12 mouse cellular contexts compared by ENCODE assay signal in the genomic region with DNA sequence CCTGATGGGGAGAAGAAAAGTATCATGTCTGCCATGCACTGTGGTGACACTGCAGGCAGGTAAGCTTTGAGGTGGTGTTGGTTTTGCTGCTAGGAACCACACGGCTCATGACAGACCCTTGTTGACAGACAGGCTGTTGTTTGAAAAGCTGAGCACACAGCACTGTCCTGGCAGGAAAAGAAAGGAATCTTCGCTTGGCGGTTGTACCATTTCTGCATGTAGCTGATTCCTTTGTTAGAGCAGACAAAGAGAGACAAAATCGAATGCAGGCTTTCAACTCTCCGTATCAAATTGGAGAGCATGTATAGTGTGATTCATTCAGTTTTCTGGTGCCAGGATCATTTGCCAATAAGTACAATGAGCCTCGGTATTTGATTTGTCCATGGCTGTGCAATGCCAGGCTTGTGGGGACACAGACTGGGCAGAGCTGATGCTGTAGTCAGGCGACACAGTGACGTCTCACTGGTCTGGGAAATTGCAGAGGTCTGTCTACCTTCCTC.
DNase-seq lines count a peak whose midpoint lies in the region; ATAC-seq and TF ChIP-seq lines count a peak whose summit lies in the region.
"Had no signal": no experiment of that assay in that cellular context is flagged by ENCODE, and none has a peak within 500 bp of the region (broad histone marks: within the 10 kb centered on the region; RNA-seq: fewer than 3 reads in every experiment).

No protein-coding gene starts in this region.

- intact Hi-C loops in left cerebral cortex, adult 2 months (cut with DNase I): no loop called here

- H3K4me3 ChIP-seq in layer of hippocampus, adult 2 months: no peak overlapping the region
- H3K4me3 ChIP-seq in hindbrain, embryonic 11.5 days (ENCODE audit: low read depth, low read length): no peak overlapping the region
- H3K4me3 ChIP-seq in midbrain, embryonic 15.5 days: no peak overlapping the region
- H3K4me3 ChIP-seq in left cerebral cortex, adult 2 months: no peak overlapping the region

- WGBS in hindbrain, embryonic 11.5 days: 33% methylated on average over 8 of the region's 8 CpGs
- 10% methylated on average over 8 of the region's 8 CpGs for WGBS in midbrain, embryonic 15.5 days

- H3K9me3 ChIP-seq in hindbrain, embryonic 11.5 days (ENCODE audit: control insufficient read depth, low read length): no peaks in the 10 kb centered on the region
- no peaks in the 10 kb centered on the region for H3K9me3 ChIP-seq in midbrain, embryonic 15.5 days

- H3K27me3 ChIP-seq in hindbrain, embryonic 11.5 days (ENCODE audit: control insufficient read depth, insufficient read depth, low read length): no peaks in the 10 kb centered on the region
- H3K27me3 ChIP-seq in midbrain, embryonic 15.5 days (replicated peaks): no peaks in the 10 kb centered on the region

- no peaks in the 10 kb centered on the region for H3K36me3 ChIP-seq in hindbrain, embryonic 11.5 days (ENCODE audit: control insufficient read depth, insufficient read depth, low read length)
- no peaks in the 10 kb centered on the region for H3K36me3 ChIP-seq in midbrain, embryonic 15.5 days (replicated peaks)

- no peaks in the 10 kb centered on the region; the same call in 1 of the 2 replicates for H3K4me1 ChIP-seq in hindbrain, embryonic 11.5 days (replicated peaks; ENCODE audit: control insufficient read depth, insufficient read depth, low read length)
- peaks cover 11% of the 10 kb centered on the region for H3K4me1 ChIP-seq in midbrain, embryonic 15.5 days

- peak overlapping the region; percentile 15; the same call in 1 of the 2 replicates for H3K9ac ChIP-seq in hindbrain, embryonic 11.5 days (ENCODE audit: low read depth, low read length)
- no peak overlapping the region for H3K9ac ChIP-seq in midbrain, embryonic 15.5 days

- H3K4me2 ChIP-seq in hindbrain, embryonic 11.5 days (replicated peaks; ENCODE audit: low read depth, low read length): no peak overlapping the region
- no peak overlapping the region for H3K4me2 ChIP-seq in midbrain, embryonic 15.5 days

- TF ChIP-seq CTCF in layer of hippocampus, adult 2 months (conservative IDR thresholded peaks at IDR 0.05): no peak
- no peak for TF ChIP-seq CTCF in left cerebral cortex, adult 2 months (IDR thresholded peaks at IDR 0.05)

- peak; percentile 43 for ATAC-seq in hindbrain, embryonic 11.5 days (ENCODE audit: low FRiP score)
- ATAC-seq in midbrain, embryonic 15.5 days (replicated peaks): peak; percentile 91
- ATAC-seq in granulocyte monocyte progenitor cell, adult 5-6 weeks (replicated peaks; ENCODE audit: poor library complexity, severe bottlenecking): no peak
- no peak for ATAC-seq in megakaryocyte-erythroid progenitor cell, adult 5-6 weeks (replicated peaks; ENCODE audit: low FRiP score, low TSS enrichment, poor library complexity, severe bottlenecking)
- ATAC-seq: inflammation-experienced regulatory T-cells, adult 6 months had no signal

- 0 out of 2 replicates have a peak overlapping the region, but pooled peaks have one; percentile 18 for H3K27ac ChIP-seq in layer of hippocampus, adult 2 months
- H3K27ac ChIP-seq in hindbrain, embryonic 11.5 days (ENCODE audit: low read depth, low read length): 0 out of 2 replicates have a peak overlapping the region, but pooled peaks have one; percentile 30
- H3K27ac ChIP-seq in midbrain, embryonic 15.5 days: peak overlapping the region; percentile 76
- no peak overlapping the region for H3K27ac ChIP-seq in left cerebral cortex, adult 2 months
- H3K27ac ChIP-seq: macrophage had no signal

- peak in 1 of 2 experiments; percentile 34 for DNase-seq in layer of hippocampus, adult 2 months (ENCODE audit: low spot score in 2 of 2)
- DNase-seq in layer of hippocampus, postnatal 10 days (ENCODE audit: low spot score in 2 of 2): no peak
- peak; percentile 43 to 56 for DNase-seq in cerebellum, postnatal 10 days
- peak; percentile 37 for DNase-seq in hindbrain, embryonic 11.5 days (ENCODE audit: low spot score)
- DNase-seq in left cerebral cortex, adult 2 months (ENCODE audit: extremely low spot score in 1 of 2, low spot score in 2 of 2): no peak
- DNase-seq: liver; thymus, postnatal 4 days had no signal

Comparison
In these comparisons a context has a peak if more than half of its experiments do, and no peak if none do; other contexts are left out.
1. DNase-seq: peak in cerebellum, postnatal 10 days (2 of 2) and hindbrain, embryonic 11.5 days (single experiment); none in layer of hippocampus, postnatal 10 days (0 of 2) and left cerebral cortex, adult 2 months (0 of 2).
2. ATAC-seq: peak in hindbrain, embryonic 11.5 days (single experiment) and midbrain, embryonic 15.5 days (single experiment); none in granulocyte monocyte progenitor cell, adult 5-6 weeks (single experiment) and megakaryocyte-erythroid progenitor cell, adult 5-6 weeks (single experiment).